Mouse (Mus musculus) E14TG2a.4 (cell line): ENCODE measurements around the gene Axin2.

ENCODE experiments used
- H3K27me3 ChIP-seq: 2 replicates; pipeline ENCODE4 v1.6.1; 2014; ENCODE audit warnings: low read length, control low read depth; ENCODE audit not compliant: insufficient read depth
- H3K36me3 ChIP-seq: 2 replicates; pipeline ENCODE4 v1.6.1; 2014; ENCODE audit warnings: low read length, control low read depth; ENCODE audit not compliant: insufficient read depth
- H3K4me1 ChIP-seq: replicated peaks from 2 replicates; pipeline ENCODE4 v1.6.1; 2014; ENCODE audit warnings: low read depth, low read length, control low read depth
- H3K4me3 ChIP-seq: replicated peaks from 2 replicates; pipeline ENCODE4 v1.5.1; 2014; ENCODE audit warnings: mild to moderate bottlenecking, low read length
- H3K9me3 ChIP-seq: 2 replicates; pipeline ENCODE4 v1.6.1; 2014; ENCODE audit warnings: low read length, control low read depth
- CTCF ChIP-seq: conservative IDR thresholded peaks from 2 replicates; pipeline ENCODE4 v1.5.1; 2014; ENCODE audit warnings: low read length
- NANOG ChIP-seq: IDR thresholded peaks from 2 replicates; pipeline ENCODE4 v1.6.1; 2014; ENCODE audit warnings: borderline replicate concordance, low read length, mixed read lengths
- POU5F1 ChIP-seq: IDR thresholded peaks from 2 replicates; pipeline ENCODE4 v1.6.1; 2014; ENCODE audit warnings: low read length, borderline replicate concordance

Gene Axin2

GRCm38 (mm10) chr11:108983409-108984064, 63.4 kb downstream of the Axin2 start:
- no peaks in the 10 kb centered on the region for H3K9me3 ChIP-seq
- H3K4me3 ChIP-seq, result no peak overlapping the region
- H3K27me3 ChIP-seq, result no peaks in the 10 kb centered on the region
- H3K4me1 ChIP-seq, result no peaks in the 10 kb centered on the region
- TF ChIP-seq POU5F1 (no peak), NANOG (no peak), CTCF (no peak)
- H3K36me3 ChIP-seq, result no peaks in the 10 kb centered on the region

GRCm38 (mm10) chr11:108984711-108985419, 64.7 kb downstream of the Axin2 start:
- Histone ChIP-seq H3K4me1 (no peaks in the 10 kb centered on the region), H3K9me3 (no peaks in the 10 kb centered on the region), H3K4me3 (no peak overlapping the region), H3K36me3 (no peaks in the 10 kb centered on the region), H3K27me3 (no peaks in the 10 kb centered on the region)
- no peak for TF ChIP-seq CTCF
- TF ChIP-seq NANOG, result no peak
- TF ChIP-seq POU5F1, result no peak

DNA sequence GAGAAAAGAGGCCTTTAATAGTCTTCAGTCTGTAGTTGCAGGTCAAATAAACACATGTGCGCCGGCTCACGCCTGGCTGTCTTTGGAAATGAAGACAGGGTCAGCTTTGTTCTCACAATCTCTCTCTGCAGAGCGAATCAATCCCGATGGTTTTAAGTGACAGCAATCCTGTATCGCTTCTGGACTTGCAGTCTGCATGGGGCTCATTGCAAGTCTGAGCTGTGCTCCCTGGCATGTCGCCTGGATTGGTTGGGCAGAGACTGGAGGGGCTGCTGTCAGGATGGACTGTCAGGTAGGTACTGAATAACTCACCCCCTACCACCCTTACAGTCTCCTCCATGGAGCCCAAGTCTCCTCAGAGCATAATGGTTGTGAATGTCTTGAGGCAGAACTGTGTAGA, 65.7 kb downstream of the Axin2 start:
- H3K4me1 ChIP-seq, result no peaks in the 10 kb centered on the region
- H3K9me3 ChIP-seq, result no peaks in the 10 kb centered on the region
- H3K36me3 ChIP-seq, result no peaks in the 10 kb centered on the region
- no peaks in the 10 kb centered on the region for H3K27me3 ChIP-seq
- no peak overlapping the region for H3K4me3 ChIP-seq
- TF ChIP-seq CTCF, result no peak
- no peak for TF ChIP-seq NANOG
- no peak for TF ChIP-seq POU5F1

DNA sequence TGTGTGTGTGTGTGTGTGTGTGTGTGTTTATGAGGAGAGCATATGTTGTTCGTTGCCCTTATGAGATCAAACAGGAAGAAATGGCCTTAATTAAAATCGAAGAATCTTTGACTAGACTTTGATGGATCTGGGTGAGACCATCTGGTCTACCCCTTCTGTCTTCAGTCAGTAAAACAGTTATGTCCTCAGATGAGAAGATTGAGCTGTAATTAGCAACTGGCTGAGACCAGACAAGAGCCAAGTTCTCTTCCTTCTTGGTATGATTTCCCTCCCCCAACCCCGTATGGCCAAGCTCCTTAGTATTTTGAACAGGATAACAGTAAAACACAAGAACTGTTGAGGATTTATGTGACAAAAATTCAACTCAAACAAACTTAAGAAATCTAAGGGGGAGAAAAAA, 67.1 kb downstream of the Axin2 start:
- Histone ChIP-seq H3K27me3 (no peaks in the 10 kb centered on the region), H3K4me1 (no peaks in the 10 kb centered on the region), H3K4me3 (no peak overlapping the region), H3K9me3 (peaks cover 2% of the 10 kb centered on the region; the same call in 1 of the 2 replicates), H3K36me3 (no peaks in the 10 kb centered on the region)
- TF ChIP-seq CTCF (no peak), POU5F1 (no peak), NANOG (no peak)

- no peak for TF ChIP-seq POU5F1
- no peak for TF ChIP-seq CTCF
- peaks cover 6% of the 10 kb centered on the region for H3K9me3 ChIP-seq
- H3K27me3 ChIP-seq, result no peaks in the 10 kb centered on the region
- H3K4me1 ChIP-seq, result no peaks in the 10 kb centered on the region
- no peak overlapping the region for H3K4me3 ChIP-seq
- no peaks in the 10 kb centered on the region for H3K36me3 ChIP-seq
Measured at GRCm38 (mm10) chr11:108987705-108988104, 67.6 kb downstream of the Axin2 start.

GRCm38 (mm10) chr11:108988258-108988657, 68.1 kb downstream of the Axin2 start:
- TF ChIP-seq NANOG (no peak), POU5F1 (no peak), CTCF (no peak)
- H3K4me3 ChIP-seq, result no peak overlapping the region

GRCm38 (mm10) chr11:108989940-108990339, 69.8 kb downstream of the Axin2 start:
- no peaks in the 10 kb centered on the region for H3K4me1 ChIP-seq
- H3K4me3 ChIP-seq, result no peak overlapping the region
- TF ChIP-seq CTCF (no peak), NANOG (no peak)
- no peaks in the 10 kb centered on the region for H3K36me3 ChIP-seq
- H3K27me3 ChIP-seq, result no peaks in the 10 kb centered on the region
- H3K9me3 ChIP-seq, result peaks cover 27% of the 10 kb centered on the region

More at GRCm38 (mm10) chr11:108988258-108988657, 68.1 kb downstream of the Axin2 start:
- Histone ChIP-seq H3K9me3 (peaks cover 12% of the 10 kb centered on the region), H3K4me1 (no peaks in the 10 kb centered on the region), H3K36me3 (no peaks in the 10 kb centered on the region), H3K27me3 (no peaks in the 10 kb centered on the region)

DNA sequence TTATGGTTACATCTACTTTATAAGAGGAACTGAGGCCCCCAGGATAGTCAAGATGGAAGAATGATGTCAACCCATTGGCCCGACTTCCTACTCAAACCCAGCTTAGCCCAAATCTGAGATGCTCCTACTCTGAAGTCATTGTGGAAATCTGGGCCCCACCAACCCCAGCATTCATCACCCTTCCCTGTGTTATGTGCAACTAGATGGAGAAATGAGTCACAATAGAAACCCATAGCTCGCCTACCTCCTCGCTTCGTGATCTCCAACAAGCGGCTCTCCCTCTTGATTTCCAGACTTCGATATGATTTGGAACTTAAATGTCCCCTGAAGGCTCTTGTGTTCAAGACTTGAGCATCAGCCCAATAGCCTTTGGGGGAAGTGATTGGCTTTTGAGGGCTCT, 73.3 kb downstream of the Axin2 start:
- no peak overlapping the region for H3K4me3 ChIP-seq
- TF ChIP-seq NANOG (no peak), POU5F1 (no peak), CTCF (no peak)

More for the DNA sequence above, 73.3 kb downstream of the Axin2 start:
- Histone ChIP-seq H3K4me1 (no peaks in the 10 kb centered on the region), H3K9me3 (peaks cover 35% of the 10 kb centered on the region), H3K27me3 (no peaks in the 10 kb centered on the region), H3K36me3 (no peaks in the 10 kb centered on the region)
